Mouse (Mus musculus): ENCODE results near the gene Il34. TPM values are rescaled to one million over a fixed set of nuclear protein-coding genes. Genes with fewer than 3 reads are reported as not detected.

Il34 gene
- polyA plus RNA-seq, 1 experiment from 2014 or later: 1.3 TPM

- no peaks in the 10 kb centered on the region for H3K4me1 ChIP-seq
- no peaks in the 10 kb centered on the region for H3K9me3 ChIP-seq (replicated peaks)
- no peak overlapping the region for H3K4me2 ChIP-seq
- no peak overlapping the region for H3K4me3 ChIP-seq
- no peaks in the 10 kb centered on the region for H3K27me3 ChIP-seq
- ATAC-seq: no peak
- H3K27ac ChIP-seq: no peak overlapping the region
- H3K9ac ChIP-seq: no peak overlapping the region
- 71% methylated on average over 13 of the region's 13 CpGs for WGBS
- H3K36me3 ChIP-seq (ENCODE audit: poor library complexity, severe bottlenecking): peaks cover 54% of the 10 kb centered on the region
These were observed 3.1 kb upstream of the Il34 start for GRCm38 (mm10) chr8:110808495-110809472.

- 90% methylated on average over 1 of the region's 1 CpGs for WGBS
- H3K36me3 ChIP-seq (ENCODE audit: poor library complexity, severe bottlenecking): peaks cover 28% of the 10 kb centered on the region
- H3K9ac ChIP-seq: no peak overlapping the region
- H3K9me3 ChIP-seq (replicated peaks): no peaks in the 10 kb centered on the region
- no peak for ATAC-seq
- no peak overlapping the region for H3K27ac ChIP-seq
- H3K27me3 ChIP-seq: no peaks in the 10 kb centered on the region
- H3K4me1 ChIP-seq: no peaks in the 10 kb centered on the region
- H3K4me2 ChIP-seq: no peak overlapping the region
- no peak overlapping the region for H3K4me3 ChIP-seq
These were observed 422 bp upstream of the Il34 start for GRCm38 (mm10) chr8:110806146-110806545.

- no peaks in the 10 kb centered on the region for H3K27me3 ChIP-seq
- H3K27ac ChIP-seq: no peak overlapping the region
- no peak overlapping the region for H3K4me2 ChIP-seq
- no peaks in the 10 kb centered on the region for H3K9me3 ChIP-seq (replicated peaks)
- H3K9ac ChIP-seq: no peak overlapping the region
- ATAC-seq: no peak
- WGBS: 66% methylated on average over 2 of the region's 3 CpGs
- H3K4me3 ChIP-seq: no peak overlapping the region
- H3K36me3 ChIP-seq (ENCODE audit: poor library complexity, severe bottlenecking): peaks cover 16% of the 10 kb centered on the region
- H3K4me1 ChIP-seq: no peaks in the 10 kb centered on the region
These were observed 754 bp downstream of the Il34 start for GRCm38 (mm10) chr8:110804825-110805514.

- Histone ChIP-seq H3K4me2 (no peak overlapping the region), H3K9me3 (replicated peaks) (no peaks in the 10 kb centered on the region), H3K9ac (no peak overlapping the region), H3K4me1 (no peaks in the 10 kb centered on the region), H3K27me3 (no peaks in the 10 kb centered on the region), H3K27ac (no peak overlapping the region), H3K4me3 (no peak overlapping the region), H3K36me3 (ENCODE audit: poor library complexity, severe bottlenecking) (peaks cover 5% of the 10 kb centered on the region; the same call in 1 of the 2 replicates)
- 90% methylated on average over 9 of the region's 9 CpGs for WGBS
- ATAC-seq: no peak
These were observed 1.9 kb downstream of the Il34 start for GRCm38 (mm10) chr8:110803856-110804255.

GRCm38 (mm10) chr8:110802988-110803387 lies 2.7 kb downstream of the Il34 start:
- ATAC-seq: no peak
- Histone ChIP-seq H3K27me3 (no peaks in the 10 kb centered on the region), H3K9me3 (replicated peaks) (no peaks in the 10 kb centered on the region), H3K36me3 (ENCODE audit: poor library complexity, severe bottlenecking) (no peaks in the 10 kb centered on the region), H3K27ac (no peak overlapping the region), H3K4me2 (no peak overlapping the region), H3K4me1 (no peaks in the 10 kb centered on the region), H3K9ac (no peak overlapping the region), H3K4me3 (no peak overlapping the region)
- WGBS: 85% methylated on average over 5 of the region's 5 CpGs

- H3K36me3 ChIP-seq (ENCODE audit: poor library complexity, severe bottlenecking): no peaks in the 10 kb centered on the region
- 94% methylated on average over 8 of the region's 8 CpGs for WGBS
- no peak overlapping the region for H3K4me2 ChIP-seq
- no peaks in the 10 kb centered on the region for H3K27me3 ChIP-seq
- no peak for ATAC-seq
- no peaks in the 10 kb centered on the region for H3K4me1 ChIP-seq
- H3K9ac ChIP-seq: no peak overlapping the region
- no peak overlapping the region for H3K27ac ChIP-seq
- H3K9me3 ChIP-seq (replicated peaks): peaks cover 3% of the 10 kb centered on the region; the same call in 1 of the 2 replicates
- no peak overlapping the region for H3K4me3 ChIP-seq
These were observed 8.6 kb downstream of the Il34 start for GRCm38 (mm10) chr8:110797086-110797485.

- WGBS: 90% methylated on average over 7 of the region's 7 CpGs
These were observed 11.3 kb downstream of the Il34 start for GRCm38 (mm10) chr8:110794363-110794965.

GRCm38 (mm10) chr8:110793936-110794335 lies 11.8 kb downstream of the Il34 start:
- Histone ChIP-seq H3K27me3 (no peaks in the 10 kb centered on the region), H3K4me3 (no peak overlapping the region), H3K36me3 (ENCODE audit: poor library complexity, severe bottlenecking) (no peaks in the 10 kb centered on the region), H3K27ac (no peak overlapping the region), H3K4me2 (no peak overlapping the region), H3K4me1 (no peaks in the 10 kb centered on the region), H3K9ac (no peak overlapping the region), H3K9me3 (replicated peaks) (peaks cover 3% of the 10 kb centered on the region; the same call in 1 of the 2 replicates)
- WGBS: 94% methylated on average over 9 of the region's 9 CpGs
- ATAC-seq: no peak

More at GRCm38 (mm10) chr8:110794363-110794965, 11.3 kb downstream of the Il34 start:
- Histone ChIP-seq H3K4me2 (no peak overlapping the region), H3K27me3 (no peaks in the 10 kb centered on the region), H3K27ac (no peak overlapping the region), H3K4me3 (no peak overlapping the region), H3K9ac (no peak overlapping the region), H3K4me1 (no peaks in the 10 kb centered on the region), H3K36me3 (ENCODE audit: poor library complexity, severe bottlenecking) (no peaks in the 10 kb centered on the region), H3K9me3 (replicated peaks) (peaks cover 3% of the 10 kb centered on the region; the same call in 1 of the 2 replicates)
- no peak for ATAC-seq

- 79% methylated on average over 9 of the region's 9 CpGs for WGBS
These were observed 12.2 kb downstream of the Il34 start for GRCm38 (mm10) chr8:110793511-110793910.

GRCm38 (mm10) chr8:110792574-110793200 lies 13.0 kb downstream of the Il34 start:
- H3K4me1 ChIP-seq: no peaks in the 10 kb centered on the region
- no peaks in the 10 kb centered on the region for H3K27me3 ChIP-seq
- no peak overlapping the region for H3K4me3 ChIP-seq
- ATAC-seq: no peak
- no peak overlapping the region for H3K4me2 ChIP-seq
- no peak overlapping the region for H3K27ac ChIP-seq
- WGBS: 83% methylated on average over 11 of the region's 11 CpGs
- peaks cover 3% of the 10 kb centered on the region; the same call in 1 of the 2 replicates for H3K9me3 ChIP-seq (replicated peaks)
- H3K9ac ChIP-seq: no peak overlapping the region
- no peaks in the 10 kb centered on the region for H3K36me3 ChIP-seq (ENCODE audit: poor library complexity, severe bottlenecking)

More at GRCm38 (mm10) chr8:110793511-110793910, 12.2 kb downstream of the Il34 start:
- H3K4me1 ChIP-seq: no peaks in the 10 kb centered on the region
- H3K27ac ChIP-seq: no peak overlapping the region
- H3K9me3 ChIP-seq (replicated peaks): peaks cover 3% of the 10 kb centered on the region; the same call in 1 of the 2 replicates
- H3K27me3 ChIP-seq: no peaks in the 10 kb centered on the region
- no peak overlapping the region for H3K4me3 ChIP-seq
- H3K4me2 ChIP-seq: no peak overlapping the region
- no peak overlapping the region for H3K9ac ChIP-seq
- ATAC-seq: no peak
- H3K36me3 ChIP-seq (ENCODE audit: poor library complexity, severe bottlenecking): no peaks in the 10 kb centered on the region

- 81% methylated on average over 10 of the region's 10 CpGs for WGBS
- H3K9me3 ChIP-seq (replicated peaks): peaks cover 3% of the 10 kb centered on the region; the same call in 1 of the 2 replicates
- no peaks in the 10 kb centered on the region for H3K27me3 ChIP-seq
- no peaks in the 10 kb centered on the region for H3K36me3 ChIP-seq (ENCODE audit: poor library complexity, severe bottlenecking)
- H3K4me2 ChIP-seq: no peak overlapping the region
- H3K4me1 ChIP-seq: no peaks in the 10 kb centered on the region
- ATAC-seq: no peak
- no peak overlapping the region for H3K9ac ChIP-seq
- no peak overlapping the region for H3K27ac ChIP-seq
- no peak overlapping the region for H3K4me3 ChIP-seq
These were observed 14.6 kb downstream of the Il34 start for GRCm38 (mm10) chr8:110791164-110791563.

Measured in forebrain, embryonic 13.5 days (tissue).